9 mouse cellular contexts compared by ENCODE assay signal in the genomic region with DNA sequence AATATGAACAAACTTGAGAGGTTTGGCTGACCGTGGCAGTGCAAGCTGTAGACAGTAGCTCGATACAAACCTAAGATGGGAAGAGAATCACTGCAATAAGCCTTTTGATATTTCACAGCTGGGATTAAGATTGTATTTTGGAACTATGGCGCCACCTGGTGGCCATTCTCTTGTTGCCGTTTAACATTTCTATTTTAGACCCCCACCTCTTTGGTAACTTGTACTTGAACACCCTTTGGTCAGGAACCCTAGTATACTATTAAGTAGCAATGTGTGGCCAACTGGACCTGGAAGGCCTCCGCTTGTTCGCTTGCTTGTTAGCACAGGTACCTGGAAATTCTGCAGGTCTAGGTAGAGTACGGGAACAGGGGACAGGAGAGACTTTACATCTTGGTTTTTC. TPM values are rescaled to one million over a fixed set of nuclear protein-coding genes. Genes with fewer than 3 reads are reported as not detected.
DNase-seq lines count a peak whose midpoint lies in the region; ATAC-seq and TF ChIP-seq lines count a peak whose summit lies in the region.
"Had no signal": no experiment of that assay in that cellular context is flagged by ENCODE, and none has a peak within 500 bp of the region (broad histone marks: within the 10 kb centered on the region; RNA-seq: fewer than 3 reads in every experiment).

No protein-coding gene starts in this region.

- dilution Hi-C loops in CH12.LX (cut with MboI; ENCODE audit: extremely low pct_ligation_motif_present, extremely low pct_unique_long_range_greater_than_20kb, low sequenced_read_pairs), result no loop called here

- in situ Hi-C loops in CH12.LX (cut with MboI; ENCODE audit: low pct_ligation_motif_present, low pct_unique_long_range_greater_than_20kb, low sequenced_read_pairs), result no loop called here

- no peaks in the 10 kb centered on the region for H3K36me3 ChIP-seq in CH12.LX (replicated peaks in 1 of 2; ENCODE audit: control insufficient read depth in 1 of 2, insufficient read depth in 1 of 2, low read length in 1 of 2)
- H3K36me3 ChIP-seq: stomach, embryonic 15.5 days had no signal

- no peaks in the 10 kb centered on the region for H3K79me2 ChIP-seq in CH12.LX (replicated peaks; ENCODE audit: control insufficient read depth, extremely low read depth, insufficient read depth, poor library complexity, severe bottlenecking)

- DNase-seq in CH12.LX (ENCODE audit: extremely low read depth), result peak; percentile 82
- DNase-seq in adrenal gland, adult (ENCODE audit: inconsistent age in 2 of 2, low spot score in 1 of 2), result peak; percentile 50 to 87
- DNase-seq in heart, adult 8-10 months (ENCODE audit: low spot score), result peak; percentile 69
- DNase-seq in layer of hippocampus, adult 9-10 months (ENCODE audit: low spot score), result peak; percentile 75
- DNase-seq in right cerebral cortex, adult 18-20 months, result peak; percentile 48
- peak; percentile 77 for DNase-seq in urinary bladder, postnatal 25 days (ENCODE audit: low spot score)

- TF ChIP-seq RAD21 in CH12.LX (IDR thresholded peaks at IDR 0.05; ENCODE audit: low read depth, low read length), result peak; percentile 97

- TF ChIP-seq POLR2A in CH12.LX (IDR thresholded peaks at IDR 0.05; ENCODE audit: low read depth, low read length), result no peak
- TF ChIP-seq POLR2A in cortical plate, adult 2 months (IDR thresholded peaks at IDR 0.05; ENCODE audit: extremely low read depth, insufficient read depth, low read length), result no peak

- no peak overlapping the region for H3K4me3 ChIP-seq in CH12.LX (replicated peaks in 1 of 3; ENCODE audit: low read depth in 2 of 3, low read length in 2 of 3, poor library complexity in 1 of 3)
- no peak overlapping the region for H3K4me3 ChIP-seq in cortical plate, adult 2 months (ENCODE audit: insufficient read depth, low read length)
- H3K4me3 ChIP-seq: stomach, embryonic 15.5 days had no signal

- peak; percentile 88 for ATAC-seq in megakaryocyte progenitor cell, adult 5-6 weeks (replicated peaks; ENCODE audit: poor library complexity)

- H3K4me1 ChIP-seq in CH12.LX (ENCODE audit: control insufficient read depth in 1 of 2, insufficient read depth in 2 of 2), result peaks cover 0 to 11% of the 10 kb centered on the region in 2 experiments; a peak in 2 of 4 replicates
- H3K4me1 ChIP-seq in cortical plate, adult 2 months (ENCODE audit: control insufficient read depth, insufficient read depth, low read length), result no peaks in the 10 kb centered on the region; the same call in 1 of the 2 replicates
- H3K4me1 ChIP-seq: stomach, embryonic 15.5 days had no signal

- H3K9ac ChIP-seq in CH12.LX (ENCODE audit: insufficient read depth, low read depth), result no peak overlapping the region
- H3K9ac ChIP-seq: stomach, embryonic 15.5 days had no signal

- no peaks in the 10 kb centered on the region for H3K9me3 ChIP-seq in CH12.LX (replicated peaks; ENCODE audit: low read length)
- H3K9me3 ChIP-seq: stomach, embryonic 15.5 days had no signal

- H3K4me2 ChIP-seq in CH12.LX (ENCODE audit: insufficient read depth, low read depth, poor library complexity, severe bottlenecking), result no peak overlapping the region
- H3K4me2 ChIP-seq: stomach, embryonic 15.5 days had no signal

- no peak for TF ChIP-seq EP300 in CH12.LX (IDR thresholded peaks at IDR 0.05; ENCODE audit: low read length)

- H3K27ac ChIP-seq in CH12.LX (ENCODE audit: insufficient read depth, low read depth), result no peak overlapping the region
- no peak overlapping the region for H3K27ac ChIP-seq in cortical plate, adult 2 months (ENCODE audit: insufficient read depth, low read length)
- H3K27ac ChIP-seq: stomach, embryonic 15.5 days had no signal

- peak; percentile 60 to 94 for TF ChIP-seq CTCF in CH12.LX (conservative IDR thresholded peaks at IDR 0.05 in 1 of 2, IDR thresholded peaks at IDR 0.05 in 1 of 2; ENCODE audit: low read depth in 2 of 2, low read length in 2 of 2)
- TF ChIP-seq CTCF in cortical plate, adult 2 months (IDR thresholded peaks at IDR 0.05; ENCODE audit: extremely low read depth, insufficient read depth, low read length), result peak; percentile 58; the same call in 1 of the 2 replicates

- H3K27me3 ChIP-seq in CH12.LX (replicated peaks), result no peaks in the 10 kb centered on the region
- H3K27me3 ChIP-seq: stomach, embryonic 15.5 days had no signal

TF ChIP-seq in CH12.LX, 34 proteins besides CTCF, POLR2A, EP300 and RAD21:
- TF ChIP-seq SMC3 (IDR thresholded peaks at IDR 0.05; ENCODE audit: low read depth, low read length) (peak; percentile 98), NELFE (IDR thresholded peaks at IDR 0.05; ENCODE audit: low read depth, low read length) (no peak), GABPA (IDR thresholded peaks at IDR 0.05; ENCODE audit: insufficient replicate concordance, low read depth, low read length) (no peak), SIN3A (IDR thresholded peaks at IDR 0.05; ENCODE audit: low read length) (no peak), E2F4 (IDR thresholded peaks at IDR 0.05; ENCODE audit: insufficient replicate concordance, low read depth, low read length) (no peak), CHD2 (IDR thresholded peaks at IDR 0.05; ENCODE audit: low read length) (no peak), ELF1 (IDR thresholded peaks at IDR 0.05; ENCODE audit: low read depth, low read length) (no peak), MEF2A (IDR thresholded peaks at IDR 0.05; ENCODE audit: borderline replicate concordance, low read depth, low read length) (no peak), BHLHE40 (IDR thresholded peaks at IDR 0.05; ENCODE audit: low read depth, low read length) (no peak), MYC (IDR thresholded peaks at IDR 0.05; ENCODE audit: low read depth, low read length) (no peak), UBTF (IDR thresholded peaks at IDR 0.05; ENCODE audit: low read depth, low read length) (no peak), ZC3H11A (IDR thresholded peaks at IDR 0.05; ENCODE audit: low read depth, low read length) (peak; percentile 99), NRF1 (IDR thresholded peaks at IDR 0.05; ENCODE audit: low read depth, low read length) (no peak), MXI1 (IDR thresholded peaks at IDR 0.05; ENCODE audit: low read depth, low read length) (no peak), MAFK (IDR thresholded peaks at IDR 0.05; ENCODE audit: insufficient replicate concordance, low read length) (no peak), USF2 (conservative IDR thresholded peaks at IDR 0.05; ENCODE audit: low read depth, low read length) (no peak), TCF12 (IDR thresholded peaks at IDR 0.05; ENCODE audit: low read depth, low read length) (0 out of 2 replicates have a peak, but pooled peaks have one; percentile 28), CHD1 (IDR thresholded peaks at IDR 0.05; ENCODE audit: low read depth, low read length) (no peak), TBP (conservative IDR thresholded peaks at IDR 0.05; ENCODE audit: low read depth, low read length) (no peak), PAX5 (IDR thresholded peaks at IDR 0.05; ENCODE audit: low read length) (no peak), MAX (IDR thresholded peaks at IDR 0.05; ENCODE audit: low read length) (no peak), ZNF384 (IDR thresholded peaks at IDR 0.05; ENCODE audit: low read depth, low read length) (no peak), ZMIZ1 (IDR thresholded peaks at IDR 0.05; ENCODE audit: low read depth, low read length) (no peak), POLR2AphosphoS2 (IDR thresholded peaks at IDR 0.05; ENCODE audit: low read depth, low read length) (no peak), IRF4 (IDR thresholded peaks at IDR 0.05; ENCODE audit: low read depth, low read length) (peak; percentile 1; the same call in 1 of the 2 replicates), USF1 (IDR thresholded peaks at IDR 0.05; ENCODE audit: low read depth, low read length) (no peak), ZKSCAN1 (IDR thresholded peaks at IDR 0.05; ENCODE audit: borderline replicate concordance, low read depth, low read length) (no peak), RCOR1 (conservative IDR thresholded peaks at IDR 0.05; ENCODE audit: low read depth, low read length) (no peak), MAZ (IDR thresholded peaks at IDR 0.05; ENCODE audit: low read depth, low read length) (peak; percentile 31; the same call in 1 of the 2 replicates), HCFC1 (IDR thresholded peaks at IDR 0.05; ENCODE audit: low read depth, low read length) (no peak), ETS1 (conservative IDR thresholded peaks at IDR 0.05; ENCODE audit: low read depth, low read length) (no peak), JUND (conservative IDR thresholded peaks at IDR 0.05; ENCODE audit: low read depth, low read length) (no peak), JUN (IDR thresholded peaks at IDR 0.05; ENCODE audit: insufficient read depth, low read depth, low read length) (no peak)

RNA-seq across cellular contexts. Expression of gene Enpp6, which starts 33.2 kb away (rescaled TPM):
- total RNA-seq in CH12.LX (2012; rRNA removed) (not detected in 2 replicates), CH12.LX (2014; rRNA removed) (0.15 TPM in 1 of 2 replicates, not detected in the other)
- polyA plus RNA-seq in CH12.LX (2012; ENCODE audit: insufficient read length, low read depth), result not detected in 2 replicates
- polyA plus RNA-seq in cortical plate, adult 2 months (2012; rRNA removed), result 8.8 and 14.4 TPM in 2 replicates
- 1 to 10 TPM; 2.4 to 7.3 (median 3.1) TPM for total RNA-seq in heart, adult 8-10 months (2022)
- total RNA-seq in megakaryocyte progenitor cell, adult 5-6 weeks (2015), result not detected in 2 replicates
- total RNA-seq in megakaryocyte progenitor cell, adult 5-6 weeks (2017), result not detected in 2 replicates
